Mouse (Mus musculus): ENCODE measurements at regions not wholly inside any gene's neighbourhood (a gene's known extent, or its start where the extent isn't known, plus 50 kb on each side); places are given as distances from the start of the nearest gene placed in this dataset.

DNA sequence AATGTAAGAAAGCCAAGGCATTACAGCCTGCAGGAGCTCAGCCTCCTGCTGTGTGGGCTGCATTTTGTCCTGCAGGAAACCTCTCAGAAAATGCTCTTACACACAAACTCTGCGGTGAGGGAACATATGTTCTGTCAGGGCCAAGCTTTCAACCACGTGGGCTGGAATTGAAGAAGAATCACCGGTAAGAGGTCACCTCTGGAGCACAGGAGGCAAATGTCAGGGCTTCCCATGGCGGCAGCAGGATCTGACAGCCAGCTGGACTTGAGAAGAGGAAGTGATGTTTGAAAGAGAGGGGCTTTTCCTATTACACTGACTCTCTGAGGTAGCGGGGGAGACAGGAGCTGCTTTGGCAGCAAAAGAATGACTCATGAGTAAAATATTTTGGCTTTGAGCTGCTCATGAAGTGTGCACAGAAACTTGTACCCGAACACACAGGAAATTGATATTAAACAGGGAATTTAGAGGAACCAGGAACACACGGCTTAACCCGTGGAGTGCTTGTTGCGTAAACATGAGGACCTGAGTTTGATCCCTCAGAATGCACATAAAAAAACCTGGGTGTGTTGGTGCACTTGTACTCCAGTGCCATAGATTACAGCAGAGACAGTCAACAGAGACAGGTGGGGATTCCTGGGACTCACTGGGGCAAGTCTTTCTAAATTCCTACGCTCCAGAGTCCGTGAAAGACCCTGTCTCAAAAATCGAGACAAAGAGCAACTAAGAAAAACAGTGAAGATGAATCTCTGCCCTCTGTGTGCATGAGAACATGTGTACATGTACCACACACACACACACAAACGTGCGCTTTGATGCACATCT, 848.1 kb upstream of the A1bg start:
- no peak for DNase-seq (ENCODE audit: low read depth)

GRCm38 (mm10) chr15:61766544-61767094, 843.8 kb upstream of the A1bg start:
- no peak for DNase-seq (ENCODE audit: low read depth)

DNA sequence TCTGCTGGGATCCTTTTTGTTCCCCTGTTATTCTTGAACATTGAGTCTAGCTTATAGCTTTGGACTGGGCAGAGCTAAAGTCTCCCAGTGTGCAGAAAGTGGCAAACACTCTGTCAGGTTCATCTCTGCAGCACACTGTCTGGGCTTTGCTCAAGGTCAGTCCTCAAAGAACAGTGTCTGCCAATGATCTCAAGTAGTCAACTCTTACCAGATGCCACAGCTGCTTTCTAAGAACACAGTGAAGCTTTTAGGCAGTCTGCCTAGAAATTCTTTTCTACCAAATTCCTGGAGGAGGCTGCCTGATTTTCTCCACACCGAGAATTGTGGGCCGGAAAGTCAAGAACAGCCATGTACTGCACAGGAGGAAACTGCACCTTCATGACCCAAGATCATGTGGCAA, 831.0 kb upstream of the A1bg start:
- DNase-seq (ENCODE audit: low read depth), result no peak

GRCm38 (mm10) chr15:61723696-61724095, 800.9 kb upstream of the A1bg start:
- no peak for DNase-seq (ENCODE audit: low read depth)

GRCm38 (mm10) chr15:61718486-61718885, 795.7 kb upstream of the A1bg start:
- no peak for DNase-seq (ENCODE audit: low read depth)

DNA sequence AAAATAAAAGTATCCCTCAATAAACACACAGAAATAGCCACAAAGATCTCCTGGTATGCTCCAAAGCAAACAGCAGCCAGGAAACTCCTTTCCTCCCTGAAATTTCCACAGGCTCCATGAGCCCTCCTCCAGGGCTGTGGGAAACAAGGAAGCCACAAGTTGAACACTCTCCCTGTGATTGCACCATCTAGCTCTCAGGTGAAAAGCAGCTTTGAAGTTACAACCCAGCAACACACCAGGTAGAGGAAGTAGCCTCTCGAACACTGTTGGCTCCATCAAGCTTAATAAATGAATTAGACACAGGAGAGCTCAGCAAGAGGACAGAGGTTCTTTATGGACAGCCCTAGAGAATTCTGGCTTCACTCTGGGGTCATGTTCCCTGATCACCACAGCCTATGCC, 794.4 kb upstream of the A1bg start:
- peak; percentile 22 for DNase-seq (ENCODE audit: low read depth)

DNA sequence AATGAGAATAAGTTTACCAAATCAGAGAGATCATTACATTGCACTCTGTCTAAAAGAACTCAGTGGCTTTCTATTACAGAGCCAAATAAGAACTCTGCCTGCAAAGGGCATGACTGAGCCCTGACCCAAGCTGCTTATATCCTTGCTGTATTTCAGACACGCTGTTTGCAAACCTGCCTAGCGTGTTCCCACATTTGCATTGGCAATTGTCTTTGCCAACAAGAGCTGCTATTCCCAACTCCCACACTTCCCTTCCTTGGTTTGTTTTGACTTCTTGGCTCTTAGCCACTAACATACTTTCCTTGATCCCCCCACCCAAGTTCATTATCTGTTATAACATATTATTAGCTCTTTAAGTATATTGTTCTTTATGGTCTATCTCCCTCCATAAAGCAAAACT, 791.1 kb upstream of the A1bg start:
- peak; percentile 40 for DNase-seq (ENCODE audit: low read depth)

GRCm38 (mm10) chr15:61708928-61709327, 786.1 kb upstream of the A1bg start:
- no peak for DNase-seq (ENCODE audit: low read depth)

- DNase-seq (ENCODE audit: low read depth), result peak; percentile 19
These were observed 785.1 kb upstream of the A1bg start for GRCm38 (mm10) chr15:61707952-61708351.

DNA sequence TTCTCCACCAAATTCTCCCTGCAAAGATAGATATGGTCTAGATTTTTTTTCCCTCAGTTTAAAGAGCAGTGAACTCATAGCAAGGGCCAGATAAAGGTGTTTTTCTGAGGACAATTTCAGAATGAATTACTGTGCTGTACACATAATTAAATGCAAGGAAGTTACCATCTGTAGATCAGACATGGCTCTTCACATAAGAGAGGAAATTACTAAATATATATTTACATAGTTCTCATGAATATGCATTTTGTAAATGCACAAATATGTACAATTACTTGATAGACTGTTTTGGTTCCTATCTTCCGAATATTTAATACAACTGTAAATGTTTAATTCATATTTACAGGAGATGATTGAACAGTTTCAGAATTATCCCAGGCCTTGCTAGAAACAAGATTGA, 769.9 kb upstream of the A1bg start:
- DNase-seq (ENCODE audit: low read depth), result no peak

GRCm38 (mm10) chr15:61690425-61690824, 767.6 kb upstream of the A1bg start:
- DNase-seq (ENCODE audit: low read depth), result no peak

- DNase-seq (ENCODE audit: low read depth), result peak; percentile 23
These were observed 767.1 kb upstream of the A1bg start for GRCm38 (mm10) chr15:61689776-61690397.

- DNase-seq (ENCODE audit: low read depth), result no peak
These were observed 760.2 kb upstream of the A1bg start for GRCm38 (mm10) chr15:61682968-61683367.

DNA sequence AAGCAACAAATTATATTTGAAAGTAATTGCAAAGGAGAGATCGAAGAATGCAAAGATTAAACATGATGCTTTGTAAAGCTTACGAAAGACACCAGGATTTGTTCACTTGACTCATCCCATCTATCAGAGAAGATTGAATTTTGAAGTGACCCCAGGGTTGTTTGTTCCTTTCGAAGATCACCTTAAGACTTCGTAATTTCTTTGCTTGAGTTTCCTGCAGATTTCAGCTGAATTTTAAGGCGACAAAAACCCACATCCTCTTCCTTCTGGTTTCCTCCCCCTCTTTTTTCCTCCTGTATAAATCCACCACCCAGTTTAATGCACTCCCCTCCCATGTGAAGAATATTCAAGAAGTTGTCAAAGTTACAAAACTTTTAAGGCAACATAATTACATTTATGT, 747.7 kb upstream of the A1bg start:
- DNase-seq (ENCODE audit: low read depth), result no peak

DNA sequence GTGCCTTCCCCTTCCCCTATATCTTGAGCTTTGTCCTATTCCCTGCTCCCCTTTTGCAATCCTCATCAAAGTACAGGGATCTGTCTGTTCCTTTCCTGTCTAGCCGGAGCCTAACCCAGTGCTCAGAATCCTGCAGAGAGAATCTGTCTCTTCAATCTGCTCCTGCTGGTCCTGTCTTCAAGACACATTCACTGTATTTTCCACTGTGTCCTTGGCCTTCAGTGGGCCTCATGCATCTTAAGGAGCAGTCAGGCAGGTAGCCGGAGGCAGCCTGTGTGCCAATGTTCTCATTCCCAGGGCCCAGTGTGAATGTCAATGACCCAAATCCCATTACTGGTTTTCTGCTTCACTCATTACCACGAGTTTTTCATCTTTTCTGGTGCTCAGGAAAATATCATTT, 737.8 kb upstream of the A1bg start:
- no peak for DNase-seq (ENCODE audit: low read depth)

- no peak for DNase-seq (ENCODE audit: low read depth)
These were observed 734.1 kb upstream of the A1bg start for GRCm38 (mm10) chr15:61656951-61657350.

GRCm38 (mm10) chr15:61654846-61655245, 732.0 kb upstream of the A1bg start:
- DNase-seq (ENCODE audit: low read depth), result no peak

DNA sequence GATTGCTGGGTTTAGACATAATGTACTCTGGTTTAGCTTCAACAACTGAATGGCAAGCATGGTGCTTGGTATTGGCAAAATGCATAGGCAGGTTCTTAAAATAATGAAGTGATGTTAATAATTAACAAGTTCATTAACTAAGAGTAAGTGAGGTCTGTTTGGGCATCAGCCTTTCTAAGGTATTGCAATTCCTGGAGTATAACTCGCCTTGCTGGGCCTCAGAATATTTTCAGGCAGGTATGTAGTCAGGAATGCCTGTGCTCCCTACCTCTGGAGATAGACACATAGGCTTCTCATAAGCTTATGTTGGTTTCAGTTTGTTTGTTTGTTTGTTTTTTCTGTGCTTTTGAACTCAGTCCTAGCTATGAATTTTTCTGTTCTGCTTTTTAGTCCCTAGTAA, 731.0 kb upstream of the A1bg start:
- DNase-seq (ENCODE audit: low read depth), result no peak

DNA sequence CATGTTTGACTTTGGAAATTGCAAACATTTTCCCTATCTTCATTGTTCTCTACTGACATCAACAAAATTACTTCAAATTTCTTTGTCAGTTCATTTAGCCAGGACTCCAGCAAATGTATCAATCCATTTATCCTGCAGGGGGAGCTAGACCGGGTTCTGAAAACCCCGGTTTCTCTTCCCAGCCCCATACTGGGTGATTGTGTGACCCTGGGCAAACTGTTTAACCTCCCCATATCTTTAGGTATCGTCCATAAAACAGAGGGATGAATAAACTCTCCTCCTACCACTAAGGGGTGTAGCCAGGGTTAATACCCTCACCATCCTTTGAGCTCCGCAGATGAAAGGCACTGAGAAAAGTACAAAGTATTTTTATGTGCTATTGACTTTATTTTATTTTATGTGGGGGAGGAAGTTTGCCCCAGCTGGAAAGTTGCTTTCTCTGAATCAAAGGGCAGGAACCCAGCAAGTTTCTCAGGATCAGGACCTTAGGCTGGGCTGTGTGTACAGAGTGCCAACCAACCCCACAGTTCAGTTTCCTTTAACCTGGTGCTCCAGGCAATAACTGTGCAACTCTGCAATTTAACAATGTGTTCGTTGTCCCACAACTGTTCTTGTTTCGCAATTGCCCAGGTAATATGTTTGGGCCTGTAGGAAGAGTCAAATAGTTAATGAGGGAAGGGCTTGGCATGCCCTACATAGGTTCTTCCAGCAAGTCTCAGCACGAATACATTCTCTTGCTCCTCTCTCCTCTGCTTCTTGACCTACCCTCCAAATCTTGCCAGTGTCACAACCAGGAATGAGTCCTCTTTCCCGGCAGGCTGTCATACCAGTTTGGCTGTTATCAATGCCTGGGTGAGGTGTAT, 696.1 kb upstream of the A1bg start:
- DNase-seq (ENCODE audit: low read depth), result peak; percentile 100

GRCm38 (mm10) chr15:61610662-61611061, 687.9 kb upstream of the A1bg start:
- no peak for DNase-seq (ENCODE audit: low read depth)

DNA sequence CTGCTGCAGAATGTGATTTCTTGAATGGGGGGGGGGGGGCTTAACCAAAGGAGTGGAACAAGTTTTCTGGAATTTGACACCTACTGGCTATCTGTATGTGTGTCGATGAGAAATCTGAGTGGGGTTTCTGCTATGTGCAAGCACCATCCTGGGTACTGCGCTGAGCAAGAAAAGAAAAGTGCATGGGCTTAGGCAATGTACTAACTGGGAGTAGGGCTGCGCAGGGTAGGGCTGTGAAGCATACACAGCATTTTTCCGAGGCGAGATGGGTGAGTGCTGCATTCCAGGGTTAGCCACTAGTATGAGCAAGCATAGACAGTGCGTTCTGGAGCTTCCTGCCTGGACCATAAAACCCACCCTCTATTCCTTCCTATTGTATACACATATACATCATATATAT, 686.8 kb upstream of the A1bg start:
- DNase-seq (ENCODE audit: low read depth), result no peak

DNA sequence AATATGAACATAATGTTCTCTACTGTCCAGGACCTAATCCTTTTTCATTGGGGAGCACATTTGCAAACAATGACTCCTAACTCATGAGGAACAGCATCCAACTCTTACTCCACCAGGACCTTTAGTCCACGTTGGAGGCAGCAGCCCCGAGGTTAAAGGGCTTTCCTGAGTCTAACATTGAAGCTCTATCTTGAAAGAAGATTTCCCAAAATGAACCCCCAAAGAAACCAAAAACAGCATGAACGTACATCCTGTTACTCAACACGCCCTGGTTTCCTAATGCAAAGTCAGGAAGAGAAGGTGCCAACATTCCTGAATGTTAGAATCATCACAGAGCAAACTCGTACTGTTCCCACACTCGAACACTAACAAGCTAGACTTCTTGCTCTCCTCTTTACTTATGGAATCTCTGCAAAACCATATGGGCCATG, 685.5 kb upstream of the A1bg start:
- DNase-seq (ENCODE audit: low read depth), result peak; percentile 99
